Mouse (Mus musculus) limb, embryonic 15.5 days (tissue): ENCODE results near the gene Gapdhs. TPM values are rescaled to one million over a fixed set of nuclear protein-coding genes. Genes with fewer than 3 reads are reported as not detected.
"Not testable (repeated sequence)": the region's sequence is repeated elsewhere in the genome, so short reads cannot be mapped to it uniquely, and the experiment has no call there.

Experiments used
- ATAC-seq: fragments of 200-750 bp; cut with Nextera tagmentation; 2 replicates; pipeline ENCODE4 v1.8.0; 2017; ENCODE audit warnings: low read depth, moderate TSS enrichment; ENCODE audit not compliant: insufficient number of reproducible peaks, low FRiP score, low TSS enrichment
- H3K27ac ChIP-seq: fragments of 300-500 bp; sonication (generic); 2 replicates; pipeline ENCODE4 v1.5.1; 2015; ENCODE audit warnings: moderate library complexity, mild to moderate bottlenecking, inconsistent platforms
- H3K27me3 ChIP-seq: fragments of 300-500 bp; sonication (generic); 2 replicates; pipeline ENCODE4 v1.6.1; 2015; ENCODE audit warnings: inconsistent platforms
- H3K36me3 ChIP-seq: fragments of 300-500 bp; sonication (generic); 2 replicates; pipeline ENCODE4 v1.6.1; 2015; ENCODE audit warnings: inconsistent platforms
- H3K4me1 ChIP-seq: fragments of 300-500 bp; sonication (generic); 2 replicates; pipeline ENCODE4 v1.6.1; 2015; ENCODE audit warnings: inconsistent platforms
- H3K4me2 ChIP-seq: fragments of 300-500 bp; sonication (generic); 2 replicates; pipeline ENCODE4 v1.6.1; 2015; ENCODE audit warnings: mild to moderate bottlenecking, inconsistent platforms
- H3K4me3 ChIP-seq: fragments of 300-500 bp; sonication (generic); 2 replicates; pipeline ENCODE4 v1.5.1; 2015; ENCODE audit warnings: mild to moderate bottlenecking, inconsistent platforms
- H3K9ac ChIP-seq: fragments of 300-500 bp; sonication (generic); 2 replicates; pipeline ENCODE4 v1.6.1; 2015; ENCODE audit warnings: inconsistent platforms
- H3K9me3 ChIP-seq: fragments of 300-500 bp; sonication (generic); 2 replicates; pipeline ENCODE4 v1.6.1; 2016; ENCODE audit warnings: inconsistent platforms
- WGBS: fragments of 180-500 bp; shearing (Covaris S2); methylation state at CpG from one replicate; pipeline ENCODE4 v1.1.7; 2015; 5-methylcytosine and 5-hydroxymethylcytosine counted together
- polyA plus RNA-seq: library from polyadenylated mRNA; unstranded; fragments of >200 nt; fragmentation: Nextera tagmentation; extraction: Ambion mirVana; gene quantifications from 2 replicates; pipeline ENCODE4 v1.2.1, GENCODE M21; 2015

Gapdhs gene
- polyA plus RNA-seq, 1 experiment from 2014 or later: 0.52 TPM

DNA sequence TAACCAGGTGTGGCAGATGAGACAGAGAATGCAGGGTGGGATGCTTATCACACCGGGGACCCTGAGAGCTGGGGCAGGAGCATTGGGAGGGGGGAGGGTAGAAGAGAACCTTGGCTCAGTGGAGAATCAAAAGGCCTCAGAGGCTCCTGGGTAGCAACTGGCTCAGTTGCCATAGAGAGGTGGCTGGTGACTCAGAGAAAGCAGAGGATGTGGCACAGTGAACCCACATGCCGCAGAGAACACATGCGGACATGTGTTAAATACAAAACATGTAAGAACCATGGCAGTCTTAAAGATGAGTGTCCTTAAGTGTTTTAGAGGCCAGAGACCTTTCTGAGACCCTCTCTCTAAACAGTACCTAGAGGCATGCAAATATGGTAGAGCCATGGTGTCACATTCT, 7.3 kb downstream of the Gapdhs start:
- ATAC-seq: no peak
- H3K4me3 ChIP-seq: no peak overlapping the region
- H3K4me1 ChIP-seq: no peaks in the 10 kb centered on the region; the same call in 1 of the 2 replicates
- H3K36me3 ChIP-seq: peaks cover 61% of the 10 kb centered on the region
- no peak overlapping the region for H3K9ac ChIP-seq
- no peaks in the 10 kb centered on the region for H3K27me3 ChIP-seq
- H3K9me3 ChIP-seq: no peaks in the 10 kb centered on the region
- H3K27ac ChIP-seq: no peak overlapping the region
- H3K4me2 ChIP-seq: no peak overlapping the region
- 80% methylated on average over 3 of the region's 3 CpGs for WGBS

DNA sequence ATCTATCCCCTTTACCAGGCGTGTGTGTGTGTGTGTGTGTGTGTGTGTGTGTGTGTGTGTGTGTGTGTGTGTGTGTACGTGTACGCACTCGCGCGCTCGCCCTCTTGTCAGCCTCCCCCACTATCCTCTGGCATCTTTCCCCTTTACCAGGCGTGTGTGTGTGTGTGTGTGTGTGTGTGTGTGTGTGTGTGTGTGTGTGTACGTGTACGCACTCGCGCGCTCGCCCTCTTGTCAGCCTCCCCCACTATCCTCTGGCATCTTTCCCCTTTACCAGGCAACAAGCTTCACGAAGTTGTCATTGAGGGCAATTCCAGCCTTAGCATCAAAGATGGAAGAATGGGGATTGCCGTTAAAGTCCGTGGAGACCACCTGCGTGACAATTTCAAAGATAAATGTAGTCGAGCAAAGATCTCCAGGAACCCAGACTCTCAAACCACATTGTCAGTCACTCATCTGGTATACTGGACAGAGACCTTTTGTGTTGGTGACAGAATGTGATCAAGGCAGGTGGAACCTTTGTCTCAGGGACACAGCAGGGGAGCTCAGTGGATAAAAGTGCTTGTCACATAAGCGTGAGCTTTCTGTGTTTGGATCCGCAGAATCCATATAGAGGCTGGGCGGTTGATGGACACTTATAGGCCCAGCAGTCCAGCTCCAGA, 13.3 kb downstream of the Gapdhs start:
- Histone ChIP-seq H3K4me2 (peak overlapping the region; percentile 71), H3K36me3 (peaks cover 49% of the 10 kb centered on the region), H3K4me3 (peak overlapping the region; percentile 69), H3K27ac (peak overlapping the region; percentile 89), H3K4me1 (peaks cover 19% of the 10 kb centered on the region), H3K9ac (peak overlapping the region; percentile 50; the same call in 1 of the 2 replicates)
- 30% methylated on average over 11 of the region's 22 CpGs for WGBS
- H3K9me3 ChIP-seq, H3K27me3 ChIP-seq, ATAC-seq: not testable (repeated sequence)

DNA sequence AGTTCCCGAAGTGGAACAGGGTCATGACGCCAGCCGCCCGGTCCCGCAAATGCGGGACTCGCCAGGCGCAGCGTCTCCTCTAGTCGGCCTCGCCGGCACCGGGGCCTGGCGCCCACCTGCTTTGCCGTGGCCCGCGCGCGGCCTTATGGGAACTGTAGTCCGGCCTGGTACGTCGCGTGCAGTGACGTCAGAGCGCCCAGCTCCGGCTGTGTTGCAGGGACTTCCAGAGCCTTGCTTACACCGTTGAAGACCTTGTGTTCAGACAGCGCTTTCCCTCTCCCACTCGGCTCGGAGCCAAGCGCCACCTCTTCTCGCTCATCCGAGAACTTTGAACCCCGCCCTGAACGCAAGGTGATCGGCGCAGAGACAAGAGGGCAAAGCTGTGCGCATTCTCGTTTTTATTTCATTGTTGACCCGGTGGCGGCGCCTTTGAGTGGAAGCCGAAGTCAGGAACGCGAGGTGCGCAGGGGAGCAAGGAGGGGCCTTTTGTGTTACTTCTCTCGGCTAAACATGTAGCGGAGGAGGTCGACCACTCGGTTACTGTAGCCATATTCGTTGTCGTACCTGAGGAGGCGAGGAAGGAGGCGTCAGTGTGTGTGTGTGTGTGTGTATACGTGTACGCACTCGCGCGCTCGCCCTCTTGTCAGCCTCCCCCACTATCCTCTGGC, 14.0 kb downstream of the Gapdhs start, which contains the start of gene Tmem147:
TSS of gene Tmem147 (minus strand) at position 145 of the 668 bp plus-strand sequence.
- WGBS: under 1% methylated on average over 60 of the region's 60 CpGs
- peaks cover 43% of the 10 kb centered on the region for H3K36me3 ChIP-seq
- no peaks in the 10 kb centered on the region for H3K27me3 ChIP-seq
- peak within 1 kb of the TSS; percentile 89 for H3K27ac ChIP-seq
- H3K9me3 ChIP-seq: no peaks in the 10 kb centered on the region
- peak; percentile 96 for ATAC-seq
- peak within 1 kb of the TSS; percentile 71 for H3K4me2 ChIP-seq
- peak within 1 kb of the TSS; percentile 69 for H3K4me3 ChIP-seq
- H3K9ac ChIP-seq: peak within 1 kb of the TSS; percentile 82
- H3K4me1 ChIP-seq: peaks cover 19% of the 10 kb centered on the region

DNA sequence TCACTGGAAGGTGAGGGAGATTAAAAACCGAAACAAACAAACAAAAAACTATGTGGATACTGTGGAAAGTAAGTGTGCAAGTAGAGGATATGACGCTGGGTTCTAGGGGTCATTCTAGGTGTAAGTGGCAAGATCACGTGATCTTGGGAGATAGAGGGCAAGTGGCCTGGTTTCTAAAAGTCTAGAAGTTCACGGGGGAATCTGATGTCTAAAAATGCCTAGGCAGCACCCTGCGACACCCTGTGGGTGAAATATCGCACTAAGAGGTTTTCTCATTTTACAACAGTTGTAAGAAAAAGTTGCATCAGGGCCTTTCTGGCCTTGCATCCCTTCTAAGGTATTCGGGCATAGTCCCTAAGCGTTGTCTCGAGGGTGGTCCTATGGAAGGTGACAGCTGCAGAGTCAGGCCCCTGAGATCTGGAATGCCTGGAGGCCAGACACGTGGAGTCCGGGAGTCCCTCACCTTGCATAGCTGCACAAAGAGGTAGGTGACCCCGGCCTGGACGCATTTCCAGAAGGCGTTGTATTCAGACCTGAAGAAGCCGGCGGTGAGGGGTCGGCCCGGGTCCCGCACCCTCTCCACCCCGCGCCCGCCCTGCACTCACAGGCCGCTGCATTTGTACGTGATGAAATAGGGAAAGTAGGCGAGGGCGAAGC, 14.6 kb downstream of the Gapdhs start:
- ATAC-seq: no peak
- H3K4me3 ChIP-seq: peak overlapping the region; percentile 69
- peaks cover 38% of the 10 kb centered on the region for H3K36me3 ChIP-seq
- 7% methylated on average over 26 of the region's 26 CpGs for WGBS
- H3K27ac ChIP-seq: peak overlapping the region; percentile 89; the same call in 1 of the 2 replicates
- H3K27me3 ChIP-seq: no peaks in the 10 kb centered on the region
- no peaks in the 10 kb centered on the region for H3K9me3 ChIP-seq
- H3K4me1 ChIP-seq: peaks cover 19% of the 10 kb centered on the region
- H3K9ac ChIP-seq: peak overlapping the region; percentile 82
- H3K4me2 ChIP-seq: peak overlapping the region; percentile 71

DNA sequence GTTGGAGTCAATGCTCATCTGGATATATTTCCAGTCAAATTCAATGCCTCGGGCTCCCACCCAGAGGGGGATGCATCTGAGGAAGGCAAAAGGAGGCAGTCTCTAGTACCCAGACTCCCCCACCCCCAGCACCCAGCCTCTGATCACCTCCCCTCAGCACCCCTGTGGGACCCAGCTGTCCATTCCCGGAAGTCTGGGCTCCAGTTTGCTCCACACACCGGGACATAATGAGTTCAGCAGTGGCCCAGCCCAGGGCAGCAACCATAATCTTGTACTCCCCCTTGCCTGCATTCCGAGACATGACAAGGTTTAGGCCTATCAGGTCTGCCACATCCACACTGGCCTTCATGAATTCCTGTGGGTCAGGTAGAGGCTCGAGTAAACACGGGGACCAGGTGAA, 15.3 kb downstream of the Gapdhs start:
- WGBS: 70% methylated on average over 6 of the region's 6 CpGs
- H3K36me3 ChIP-seq: peaks cover 32% of the 10 kb centered on the region

DNA sequence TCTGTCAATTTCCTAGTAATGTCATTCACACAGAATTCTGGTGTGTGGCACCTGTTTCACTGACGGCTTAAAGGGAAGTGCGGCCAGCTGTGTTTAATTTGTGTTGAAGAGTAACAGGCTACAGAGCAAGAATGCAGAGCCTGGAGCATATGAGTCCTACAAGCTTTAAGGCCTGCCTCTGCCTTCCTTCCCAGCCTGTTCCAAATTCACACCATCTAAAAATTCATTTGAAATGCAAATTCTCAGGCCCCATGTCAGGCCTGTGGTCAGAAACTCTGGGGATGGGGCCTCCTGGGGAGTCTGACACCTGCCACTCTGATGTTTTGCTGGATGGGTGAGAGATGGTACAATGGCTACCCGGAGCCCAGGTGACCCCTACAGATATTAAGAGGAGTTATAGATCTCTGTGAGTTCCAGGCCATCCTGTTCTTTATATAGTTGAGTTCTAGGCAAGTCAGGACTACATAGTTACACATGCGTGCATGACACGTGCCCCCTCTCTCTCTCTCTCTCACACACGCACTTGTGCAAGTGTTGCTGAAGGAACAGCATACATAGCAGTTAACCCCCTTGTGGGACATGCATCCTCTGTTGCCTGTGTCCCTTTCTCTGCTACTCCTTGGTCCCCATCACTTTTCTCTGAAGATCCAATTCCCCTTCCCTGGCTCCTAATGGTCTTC, 20.1 kb downstream of the Gapdhs start:
- 55% methylated on average over 6 of the region's 6 CpGs for WGBS
- H3K36me3 ChIP-seq: peaks cover 20% of the 10 kb centered on the region
- no peak for ATAC-seq

More for the DNA sequence above, 15.3 kb downstream of the Gapdhs start:
- Histone ChIP-seq H3K9ac (peak overlapping the region; percentile 82), H3K4me2 (peak overlapping the region; percentile 71), H3K4me3 (peak overlapping the region; percentile 69), H3K9me3 (no peaks in the 10 kb centered on the region), H3K27me3 (no peaks in the 10 kb centered on the region), H3K4me1 (peaks cover 19% of the 10 kb centered on the region), H3K27ac (no peak overlapping the region)
- ATAC-seq: no peak

DNA sequence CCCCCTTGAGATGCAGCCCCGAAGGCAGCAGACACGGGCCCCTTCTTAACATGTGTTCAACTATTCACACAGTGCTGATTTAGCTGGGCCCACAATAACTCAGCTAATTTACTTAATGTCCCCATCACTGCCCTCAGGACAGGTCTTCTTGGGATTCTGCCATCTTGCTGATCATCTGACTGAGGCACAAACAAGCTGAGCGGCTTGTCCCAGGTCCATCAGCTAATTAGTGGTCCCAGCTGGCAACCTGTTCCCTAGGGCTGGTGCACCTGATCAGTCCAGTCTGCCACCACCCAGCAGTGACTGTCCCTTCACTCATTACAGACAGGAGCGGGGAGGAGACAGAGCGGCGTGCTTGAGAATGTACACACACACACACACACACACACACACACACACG, 22.2 kb downstream of the Gapdhs start:
- Histone ChIP-seq H3K27me3 (peaks cover 22% of the 10 kb centered on the region), H3K36me3 (peaks cover 6% of the 10 kb centered on the region; the same call in 1 of the 2 replicates), H3K4me3 (no peak overlapping the region), H3K4me2 (no peak overlapping the region), H3K27ac (no peak overlapping the region), H3K9me3 (no peaks in the 10 kb centered on the region), H3K4me1 (peaks cover 12% of the 10 kb centered on the region), H3K9ac (no peak overlapping the region)
- WGBS: 75% methylated on average over 7 of the region's 7 CpGs
- no peak for ATAC-seq

More for the DNA sequence above, 20.1 kb downstream of the Gapdhs start:
- Histone ChIP-seq H3K9ac (no peak overlapping the region), H3K27me3 (peaks cover 5% of the 10 kb centered on the region; the same call in 1 of the 2 replicates), H3K9me3 (no peaks in the 10 kb centered on the region), H3K4me1 (peaks cover 7% of the 10 kb centered on the region), H3K27ac (no peak overlapping the region), H3K4me2 (no peak overlapping the region), H3K4me3 (no peak overlapping the region)

DNA sequence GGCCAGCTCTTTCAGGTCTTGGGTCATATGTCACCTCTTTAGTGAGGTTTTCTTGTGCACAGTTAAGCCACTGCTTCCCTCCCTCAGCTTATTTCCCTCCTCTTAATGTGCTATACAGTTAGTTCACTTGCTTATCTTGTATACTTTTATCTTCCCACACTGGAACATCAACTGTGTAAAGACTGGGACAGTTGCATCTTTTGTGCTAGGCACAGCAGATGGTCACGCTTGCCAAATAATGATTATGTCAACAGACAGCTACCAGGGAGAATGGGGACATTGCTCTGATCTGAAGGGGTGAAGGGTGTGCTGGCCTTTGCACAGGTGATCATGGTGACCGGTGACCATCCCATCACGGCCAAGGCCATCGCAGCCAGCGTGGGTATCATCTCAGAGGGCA, 23.8 kb downstream of the Gapdhs start:
- no peak overlapping the region for H3K4me2 ChIP-seq
- peaks cover 12% of the 10 kb centered on the region for H3K4me1 ChIP-seq
- no peak for ATAC-seq
- no peak overlapping the region for H3K27ac ChIP-seq
- no peaks in the 10 kb centered on the region for H3K36me3 ChIP-seq
- no peaks in the 10 kb centered on the region for H3K9me3 ChIP-seq
- peaks cover 38% of the 10 kb centered on the region for H3K27me3 ChIP-seq
- 90% methylated on average over 5 of the region's 5 CpGs for WGBS
- no peak overlapping the region for H3K4me3 ChIP-seq
- H3K9ac ChIP-seq: no peak overlapping the region

DNA sequence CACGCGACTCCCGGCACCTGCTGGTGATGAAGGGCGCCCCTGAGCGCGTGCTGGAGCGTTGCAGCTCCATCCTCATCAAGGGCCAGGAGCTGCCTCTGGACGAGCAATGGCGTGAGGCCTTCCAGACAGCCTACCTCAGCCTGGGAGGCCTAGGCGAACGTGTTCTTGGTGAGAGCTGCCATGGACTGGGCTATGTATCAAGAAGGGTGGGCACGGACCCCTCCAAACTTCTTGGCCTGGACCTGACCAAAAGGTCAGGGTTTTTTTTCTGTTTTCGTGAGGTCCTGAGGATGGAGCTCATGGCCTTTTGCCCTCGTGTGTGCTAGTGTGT, 25.8 kb downstream of the Gapdhs start:
- WGBS: 11% methylated on average over 14 of the region's 14 CpGs
- Histone ChIP-seq H3K27ac (no peak overlapping the region), H3K4me2 (peak overlapping the region; percentile 60), H3K27me3 (peaks cover 38% of the 10 kb centered on the region), H3K4me3 (peak overlapping the region; percentile 35), H3K36me3 (no peaks in the 10 kb centered on the region), H3K9ac (no peak overlapping the region), H3K4me1 (peaks cover 12% of the 10 kb centered on the region), H3K9me3 (no peaks in the 10 kb centered on the region)
- ATAC-seq: no peak; the same call in 1 of the 2 replicates

DNA sequence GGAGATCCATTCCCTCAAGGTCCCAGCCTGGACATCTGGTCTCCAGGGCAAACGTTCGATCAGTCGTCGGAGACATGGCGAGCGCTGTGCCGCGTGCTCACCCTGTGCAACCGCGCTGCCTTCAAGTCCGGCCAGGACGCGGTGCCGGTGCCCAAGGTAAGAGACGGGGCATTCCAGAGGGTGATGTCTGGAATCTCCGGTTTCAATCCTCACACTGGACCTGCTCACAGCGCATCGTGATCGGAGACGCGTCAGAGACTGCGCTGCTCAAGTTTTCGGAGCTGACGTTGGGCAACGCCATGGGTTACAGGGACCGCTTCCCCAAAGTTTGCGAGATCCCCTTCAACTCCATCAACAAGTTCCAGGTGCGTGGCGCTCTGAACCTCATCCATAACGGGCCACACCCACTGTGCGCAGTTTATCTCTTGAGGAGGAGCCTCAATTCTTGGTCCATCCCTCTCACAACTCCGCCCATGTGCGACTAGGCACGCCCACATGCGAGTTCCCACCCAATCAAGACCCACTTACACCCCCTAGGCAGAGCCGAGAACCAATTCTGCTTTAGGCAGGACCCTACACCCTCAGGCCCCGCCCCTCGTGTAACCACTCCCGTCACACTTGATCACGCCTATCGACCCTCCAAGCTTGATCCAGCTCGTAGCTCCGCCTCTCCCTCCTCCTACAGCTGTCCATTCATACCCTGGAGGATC, 26.3 kb downstream of the Gapdhs start:
- Histone ChIP-seq H3K4me1 (peaks cover 12% of the 10 kb centered on the region), H3K27me3 (peaks cover 38% of the 10 kb centered on the region), H3K36me3 (no peaks in the 10 kb centered on the region), H3K4me3 (peak overlapping the region; percentile 35), H3K27ac (no peak overlapping the region), H3K9ac (no peak overlapping the region), H3K4me2 (peak overlapping the region; percentile 60), H3K9me3 (no peaks in the 10 kb centered on the region)
- peak; percentile 79 for ATAC-seq
- WGBS: 2% methylated on average over 43 of the region's 43 CpGs

DNA sequence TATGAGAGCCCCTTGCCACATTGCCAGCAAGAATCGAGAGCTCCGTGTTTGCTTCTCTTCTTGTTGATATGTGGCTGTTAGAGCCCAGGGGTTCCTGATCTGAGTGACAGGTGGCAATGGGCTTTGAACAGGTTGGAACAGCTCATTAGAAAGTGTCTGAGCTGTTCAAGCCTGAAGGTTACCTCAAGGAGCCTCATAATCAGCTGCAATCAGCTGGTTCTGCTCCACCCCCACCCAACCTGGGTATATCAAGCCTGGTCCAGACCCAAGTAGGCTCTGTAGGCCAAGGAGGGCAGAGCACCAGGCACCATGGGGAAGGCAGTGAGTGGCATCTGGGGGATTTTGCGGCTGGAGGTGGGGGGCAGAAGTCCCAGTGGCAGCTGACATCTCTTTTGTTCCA, 31.5 kb downstream of the Gapdhs start, which contains the start of gene Atp4a:
TSS of gene Atp4a (plus strand) at position 268 of the 400 bp plus-strand sequence.
- H3K4me2 ChIP-seq: no peak within 1 kb of the TSS
- ATAC-seq: no peak
- WGBS: 73% methylated on average over 3 of the region's 3 CpGs
- H3K9me3 ChIP-seq: no peaks in the 10 kb centered on the region
- H3K4me1 ChIP-seq: peaks cover 3% of the 10 kb centered on the region
- H3K4me3 ChIP-seq: no peak within 1 kb of the TSS
- H3K9ac ChIP-seq: no peak within 1 kb of the TSS
- H3K36me3 ChIP-seq: no peaks in the 10 kb centered on the region
- peaks cover 26% of the 10 kb centered on the region for H3K27me3 ChIP-seq
- H3K27ac ChIP-seq: no peak within 1 kb of the TSS
